Mouse (Mus musculus) thymus, postnatal 10 days (tissue): Measurements from ENCODE around the gene Rln1.

ENCODE experiments used
- DNase-seq, 2 experiments: peaks; one replicate each; pipeline ENCODE4 v3.0.0; 2021; ENCODE audit warnings: low spot score in 2 of 2

Rln1 gene

GRCm38 (mm10) chr19:29334068-29334745 is at the start of gene Rln1:
Gene Rln1, minus strand, starts transcription at chr19:29334670.
- no peak for DNase-seq

GRCm38 (mm10) chr19:29383368-29383767 is 48.9 kb upstream of the Rln1 start:
- DNase-seq: no peak

DNA sequence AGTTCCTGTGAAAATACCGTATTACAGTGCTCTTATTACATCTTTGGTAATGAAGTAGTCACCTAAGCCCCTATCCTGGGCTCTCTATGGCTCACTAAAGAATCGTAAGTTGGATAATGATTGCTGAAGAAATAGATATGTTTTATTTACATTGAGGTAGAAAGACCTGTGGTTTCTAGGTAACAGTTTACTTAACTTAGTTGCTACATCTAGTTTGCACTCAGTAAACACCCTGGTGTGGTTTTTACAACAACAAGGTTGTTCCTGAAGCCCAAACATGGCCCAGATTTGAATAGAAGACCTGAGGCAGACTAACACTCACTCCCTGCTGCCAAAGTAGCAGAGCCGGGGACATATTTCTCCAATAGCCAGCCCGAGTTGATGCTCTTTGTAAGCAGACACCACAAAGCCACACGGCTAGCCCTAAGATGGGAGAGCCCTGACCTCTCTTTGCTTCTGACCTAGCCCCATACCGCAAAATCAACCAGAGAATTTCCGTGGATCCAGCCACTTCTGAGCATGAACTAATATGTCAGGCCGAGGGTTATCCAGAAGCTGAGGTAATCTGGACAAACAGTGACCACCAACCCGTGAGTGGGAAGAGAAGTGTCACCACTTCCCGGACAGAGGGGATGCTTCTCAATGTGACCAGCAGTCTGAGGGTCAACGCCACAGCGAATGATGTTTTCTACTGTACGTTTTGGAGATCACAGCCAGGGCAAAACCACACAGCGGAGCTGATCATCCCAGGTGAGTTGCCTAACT is 45.6 kb upstream of the Rln1 start:
- no peak for DNase-seq

- no peak for DNase-seq
Measured at GRCm38 (mm10) chr19:29376382-29376781, 41.9 kb upstream of the Rln1 start.

DNA sequence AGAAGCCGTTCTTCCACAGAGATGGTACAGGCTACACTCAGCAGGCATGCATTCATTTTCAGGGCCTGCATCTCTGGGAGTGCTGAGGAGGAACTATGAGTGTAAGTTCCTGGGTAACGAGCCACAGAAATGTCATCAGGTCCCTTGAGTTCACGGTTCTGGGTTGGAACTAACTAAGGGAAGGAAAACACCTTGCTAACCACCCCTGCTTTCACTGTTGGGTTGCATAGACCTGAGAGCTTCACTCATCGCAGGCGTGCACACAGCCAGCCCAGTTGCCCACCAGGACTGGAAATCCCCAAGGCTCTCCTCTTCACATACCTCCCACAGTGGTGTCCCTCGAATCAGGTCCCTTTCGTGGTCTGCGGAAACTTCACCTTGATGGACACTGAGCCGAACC is 40.5 kb upstream of the Rln1 start:
- DNase-seq: no peak

DNA sequence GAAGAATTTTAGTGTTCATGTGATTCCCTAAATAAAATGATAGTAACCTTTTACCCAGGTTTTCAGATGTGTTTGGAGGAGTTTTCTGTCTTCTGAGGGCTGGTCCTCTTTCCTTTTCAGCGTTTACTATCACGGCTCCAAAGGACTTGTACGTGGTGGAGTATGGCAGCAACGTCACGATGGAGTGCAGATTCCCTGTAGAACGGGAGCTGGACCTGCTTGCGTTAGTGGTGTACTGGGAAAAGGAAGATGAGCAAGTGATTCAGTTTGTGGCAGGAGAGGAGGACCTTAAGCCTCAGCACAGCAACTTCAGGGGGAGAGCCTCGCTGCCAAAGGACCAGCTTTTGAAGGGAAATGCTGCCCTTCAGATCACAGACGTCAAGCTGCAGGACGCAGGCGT is 39.0 kb upstream of the Rln1 start:
- DNase-seq: no peak

- no peak for DNase-seq
Measured at GRCm38 (mm10) chr19:29372621-29373020, 38.2 kb upstream of the Rln1 start.

GRCm38 (mm10) chr19:29372138-29372537 is 37.7 kb upstream of the Rln1 start:
- DNase-seq: no peak

- no peak for DNase-seq
Measured at GRCm38 (mm10) chr19:29371284-29372081, 37.0 kb upstream of the Rln1 start.

DNA sequence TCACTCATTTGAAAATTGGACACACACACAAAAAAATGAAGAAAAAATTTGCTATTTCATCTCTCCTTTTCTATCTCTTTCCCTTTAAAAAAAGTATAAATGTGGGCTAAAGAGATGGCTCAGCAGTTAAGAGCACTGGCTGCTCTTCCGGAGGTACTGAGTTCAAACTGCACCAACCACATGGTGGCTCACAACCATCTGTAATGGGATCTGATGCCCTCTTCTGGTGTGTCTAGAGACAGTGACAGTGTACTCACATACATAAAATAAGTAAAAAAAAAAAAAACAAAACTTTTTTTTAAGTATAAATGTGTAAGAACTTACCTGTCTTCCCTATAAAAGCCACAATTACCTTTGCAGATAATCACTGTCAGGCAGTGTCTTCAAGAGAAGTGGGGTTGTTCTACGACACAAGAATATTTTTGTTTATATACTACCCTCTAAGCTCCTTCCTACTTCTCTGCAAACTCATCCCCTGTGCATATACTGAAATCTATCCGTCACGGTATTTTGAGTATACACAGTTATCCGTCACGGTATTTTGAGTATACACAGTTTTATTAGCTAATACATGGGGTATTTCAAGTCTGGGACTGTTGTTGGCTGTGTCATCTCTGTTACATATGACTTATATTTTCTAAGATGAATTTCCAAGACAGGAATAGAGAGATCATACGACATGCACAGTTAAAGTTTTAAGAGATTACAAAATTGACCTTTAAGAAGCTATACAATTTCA is 36.2 kb upstream of the Rln1 start:
- DNase-seq: no peak

DNA sequence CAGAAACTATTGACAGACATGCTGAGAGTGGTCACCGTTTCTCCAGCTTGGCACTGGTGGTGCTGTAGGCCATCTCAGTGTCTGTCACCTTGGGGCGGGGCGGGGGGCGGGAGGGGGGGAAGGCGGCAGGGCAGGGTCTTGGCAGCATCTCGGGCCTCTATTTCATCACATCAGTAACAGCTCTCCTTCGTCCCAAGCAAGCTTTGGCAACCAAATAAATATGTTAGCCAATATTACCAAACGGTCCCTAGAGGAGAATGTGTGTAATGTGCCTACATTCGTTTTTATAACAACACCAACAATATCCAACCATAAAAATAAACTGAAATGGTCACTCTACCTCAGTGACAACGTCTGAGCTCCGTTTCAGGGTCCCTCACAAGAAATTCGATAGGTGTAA is 35.6 kb upstream of the Rln1 start:
- DNase-seq: no peak

DNA sequence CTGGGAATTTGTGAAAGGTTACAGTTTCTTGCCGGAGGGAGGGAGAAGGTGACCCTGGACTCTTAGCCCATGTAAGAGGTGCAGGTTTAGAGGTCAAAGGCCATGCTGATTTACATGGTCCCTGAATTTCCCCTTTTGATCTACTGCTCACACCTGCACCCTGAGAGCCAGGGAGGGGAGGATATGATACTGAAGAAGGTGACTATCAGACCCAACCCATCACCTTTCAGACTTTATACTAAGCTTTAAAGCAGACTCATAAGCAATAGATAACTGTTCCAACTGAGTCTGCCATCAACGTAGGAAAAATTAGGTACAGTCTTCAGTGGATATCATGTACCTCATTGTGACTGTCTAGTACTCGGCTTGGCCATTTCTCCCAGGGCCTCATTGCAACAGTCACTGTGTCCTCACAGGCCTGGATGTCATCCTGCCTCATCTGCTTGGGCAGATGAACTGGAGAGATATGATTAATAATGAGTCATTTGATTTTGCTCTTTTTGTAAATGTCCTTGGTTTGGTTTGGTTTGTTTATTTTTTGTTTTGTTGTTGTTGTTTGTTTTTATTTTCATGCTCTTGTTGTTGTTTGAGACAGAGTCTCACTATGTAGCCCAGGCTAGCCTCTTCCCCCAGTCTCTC is 34.3 kb upstream of the Rln1 start:
- no peak for DNase-seq

- DNase-seq: no peak
Measured at GRCm38 (mm10) chr19:29368041-29368440, 33.6 kb upstream of the Rln1 start.

DNA sequence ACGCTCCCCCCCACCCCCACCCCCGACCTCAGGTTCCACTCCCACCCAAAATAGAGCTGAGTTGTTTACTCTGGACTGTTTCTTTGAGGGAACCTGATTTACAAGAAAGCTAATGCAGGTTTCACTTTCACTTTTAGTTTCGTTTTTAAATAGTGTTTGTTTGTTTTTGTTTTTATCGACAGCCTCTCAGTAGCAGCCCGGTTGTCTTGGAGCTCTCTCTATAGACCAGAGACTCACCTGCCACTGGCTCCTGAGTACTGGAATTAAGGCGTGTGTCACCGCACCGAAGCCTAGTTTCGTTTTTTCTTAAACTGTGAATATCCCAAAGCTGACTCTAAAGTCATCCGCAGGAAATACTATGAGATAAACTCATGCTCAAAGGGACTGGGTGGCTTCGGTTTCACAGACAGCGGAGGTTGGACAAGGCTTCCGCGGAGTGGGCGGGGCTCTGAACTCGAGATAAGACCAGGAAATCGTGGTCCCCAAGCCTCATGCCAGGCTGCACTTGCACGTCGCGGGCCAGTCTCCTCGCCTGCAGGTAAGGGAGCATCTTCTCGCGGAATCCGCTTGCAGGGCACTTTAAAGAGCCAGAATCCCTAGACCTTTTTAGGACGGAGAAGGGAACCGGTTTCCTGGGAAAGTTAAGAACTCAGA is 32.6 kb upstream of the Rln1 start, which contains the start of the genes Plgrkt and Cd274:
Gene Plgrkt, minus strand, starts transcription at position 422 of the 654 bp plus-strand sequence.
Gene Cd274, plus strand, starts transcription at position 487 of the 654 bp plus-strand sequence.
- DNase-seq: peak; percentile 87

DNA sequence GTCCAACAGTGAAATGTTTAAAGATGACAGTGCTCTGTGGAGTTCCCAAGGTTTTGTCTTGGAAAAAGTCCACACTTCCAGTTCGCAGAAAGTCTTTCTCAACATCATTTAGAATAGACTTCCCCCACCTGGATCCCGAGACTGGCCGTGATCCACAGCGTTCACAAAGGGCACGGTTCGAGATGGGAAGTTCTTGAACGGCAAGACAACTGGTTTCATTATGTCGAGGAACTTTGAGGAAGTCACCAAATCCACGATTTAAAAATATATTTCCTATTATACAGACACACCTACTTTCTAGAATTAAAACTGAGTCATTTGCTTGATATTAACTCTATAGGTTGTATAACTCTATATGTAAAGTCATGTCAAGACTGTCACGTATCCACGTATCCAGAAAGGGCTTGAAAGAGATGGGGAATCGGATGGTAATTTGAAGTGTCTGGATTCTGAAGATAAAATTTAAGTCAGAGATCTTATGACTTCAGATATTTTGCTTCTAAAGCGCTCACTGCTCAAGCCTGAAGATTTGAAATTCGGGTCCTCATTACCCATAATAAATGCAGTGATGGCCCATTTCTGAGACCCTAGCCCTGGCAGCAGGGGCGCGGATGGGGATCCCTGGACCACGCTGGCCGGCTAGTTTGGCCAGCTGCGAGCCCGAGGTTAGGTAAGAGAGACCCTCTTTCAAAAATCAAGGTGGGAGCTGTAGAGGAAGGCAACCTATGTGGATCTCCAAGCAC is 31.9 kb upstream of the Rln1 start:
- no peak for DNase-seq

DNA sequence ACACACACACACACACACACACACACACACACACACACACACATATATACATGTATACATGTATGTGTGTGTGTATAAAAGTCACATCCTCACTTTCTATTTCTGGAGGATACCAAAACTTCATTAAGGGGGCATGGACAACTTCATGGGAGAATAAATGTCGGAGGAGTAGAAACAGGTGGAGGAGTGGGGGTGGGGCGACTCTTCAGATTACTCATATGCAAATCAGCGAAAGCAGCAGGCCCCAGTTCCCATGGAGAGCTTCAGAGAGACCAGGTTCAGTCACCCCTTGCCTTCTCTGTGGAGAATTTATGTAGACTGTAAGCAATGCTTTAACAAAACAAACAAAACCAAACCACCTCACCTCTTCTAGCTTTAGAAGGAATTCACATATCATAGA is 30.6 kb upstream of the Rln1 start:
- DNase-seq: no peak

GRCm38 (mm10) chr19:29364076-29364475 is 29.6 kb upstream of the Rln1 start:
- no peak for DNase-seq

GRCm38 (mm10) chr19:29363557-29363956 is 29.1 kb upstream of the Rln1 start:
- DNase-seq: no peak

DNA sequence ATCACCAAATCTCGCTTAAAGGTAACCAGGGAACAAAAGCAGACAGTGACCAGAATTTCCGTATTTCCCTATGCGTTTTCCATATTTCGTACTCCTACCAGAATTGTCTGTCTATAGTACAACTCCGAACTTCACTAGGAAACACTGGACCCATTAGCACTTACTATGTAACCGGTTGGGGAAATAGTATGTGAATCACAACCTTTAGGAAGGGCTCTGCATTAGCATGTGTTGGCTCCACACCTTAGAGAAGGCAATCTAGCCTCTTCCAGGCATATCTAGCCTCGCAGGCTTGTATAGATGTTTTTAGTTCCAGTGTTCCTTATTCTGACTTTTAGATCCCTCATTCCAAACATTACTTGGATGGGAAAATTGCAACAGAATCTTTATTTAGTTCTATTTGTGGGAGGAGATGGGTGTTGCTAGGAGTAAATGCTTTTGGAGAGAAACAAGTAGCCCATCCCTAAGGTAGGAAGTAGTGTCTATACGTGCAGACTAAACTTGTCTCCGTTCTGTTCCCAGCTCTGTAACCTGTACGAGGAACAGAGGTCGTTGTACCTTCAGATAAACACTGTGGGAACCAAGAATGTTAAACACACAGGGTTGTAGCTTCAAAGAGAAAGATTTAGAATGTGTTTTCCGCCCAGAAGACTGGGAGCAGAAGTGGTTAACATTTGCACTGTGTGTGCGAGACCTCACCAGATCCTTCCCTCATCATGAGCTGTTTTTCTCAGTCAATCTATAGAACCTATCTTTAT is 27.9 kb upstream of the Rln1 start:
- no peak for DNase-seq
